ENCODE assay signal across 16 mouse cellular contexts in the genomic region with DNA sequence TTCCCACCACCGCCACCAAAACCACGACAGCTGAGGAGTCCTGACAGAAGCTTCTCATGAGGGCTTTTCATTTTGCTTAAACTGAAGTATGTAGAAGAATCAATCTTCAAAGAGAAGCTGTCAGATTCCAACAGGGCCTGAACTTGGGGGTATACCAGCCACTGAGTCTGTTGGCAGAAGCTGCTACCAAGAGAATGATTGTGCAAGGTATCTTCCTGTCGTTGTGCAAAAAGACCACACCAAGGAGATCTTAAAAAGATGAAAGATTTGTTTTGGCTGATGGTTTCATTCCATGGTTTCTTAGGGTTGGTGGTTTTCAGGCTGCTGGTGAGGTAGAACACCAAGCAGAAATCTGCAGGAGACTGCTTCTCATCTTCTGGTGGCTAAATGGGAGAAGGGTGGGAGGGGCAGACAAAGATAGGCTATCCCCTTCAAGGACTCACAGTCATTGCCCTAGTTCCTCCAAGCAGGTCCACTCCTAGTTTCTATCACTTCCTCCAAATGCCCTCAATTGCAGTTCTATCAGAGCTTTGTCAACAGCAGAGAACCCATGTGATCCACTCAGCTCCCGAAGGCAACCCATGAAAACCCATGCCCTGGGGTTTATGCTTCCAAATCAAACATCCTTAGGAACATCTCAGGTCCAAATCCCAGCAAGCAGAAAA.
"Had no signal": no experiment of that assay in that cellular context is flagged by ENCODE, and none has a peak within 500 bp of the region (broad histone marks: within the 10 kb centered on the region; RNA-seq: fewer than 3 reads in every experiment).

No protein-coding gene starts in this region.

- H3K27ac ChIP-seq: neural tube, embryonic 13.5 days; neural tube, embryonic 15.5 days; stomach, embryonic 15.5 days; stomach, postnatal 0 days had no signal

- H3K4me1 ChIP-seq: stomach, embryonic 15.5 days had no signal

- H3K4me3 ChIP-seq: neural tube, embryonic 13.5 days; neural tube, embryonic 15.5 days; stomach, embryonic 15.5 days had no signal

- H3K9me3 ChIP-seq: neural tube, embryonic 13.5 days; neural tube, embryonic 15.5 days; stomach, embryonic 15.5 days had no signal

- H3K27me3 ChIP-seq: neural tube, embryonic 13.5 days; neural tube, embryonic 15.5 days; stomach, embryonic 15.5 days had no signal

- H3K36me3 ChIP-seq: neural tube, embryonic 13.5 days; neural tube, embryonic 15.5 days; stomach, embryonic 15.5 days had no signal

- DNase-seq: retina, postnatal 1 day; right cerebral cortex, adult 18-20 months; right cerebral cortex, postnatal 14 days; right cerebral cortex, postnatal 25 days; right cerebral cortex, postnatal 4 days; spleen, adult 18-20 months; thymus, adult 18-20 months; thymus, adult 2 months; thymus, postnatal 14 days; thymus, postnatal 25 days; thymus, postnatal 36 days; thymus, postnatal 4 days had no signal
